Mouse (Mus musculus) midbrain, embryonic 11.5 days (tissue): ENCODE measurements at regions not wholly inside any gene's neighbourhood (a gene's known extent, or its start where the extent isn't known, plus 50 kb on each side); places are given as distances from the start of the nearest gene placed in this dataset. TPM values are rescaled to one million over a fixed set of nuclear protein-coding genes. Genes with fewer than 3 reads are reported as not detected.

ENCODE experiments used
- microRNA-seq: library from miRNA; unstranded; fragments of <30 nt; microRNA quantifications from one replicate; pipeline ENCODE4, GENCODE M21; 2017

Small RNA genes lying in the stretch of these regions (microRNA-seq; reads per million reads assigned to microRNA genes)
- gene Gm44319: not detected
